Mouse (Mus musculus) liver, embryonic 15.5 days (tissue): Measurements from ENCODE around the gene Vwf. TPM values are rescaled to one million over a fixed set of nuclear protein-coding genes. Genes with fewer than 3 reads are reported as not detected.

Experiments
- ATAC-seq: fragments of 200-750 bp; cut with Nextera tagmentation; 2 replicates; pipeline ENCODE4 v1.8.0; 2017; ENCODE audit warnings: moderate number of reproducible peaks, mild to moderate bottlenecking, moderate library complexity; ENCODE audit not compliant: insufficient read depth
- H3K27ac ChIP-seq: fragments of 300-500 bp; sonication (generic); replicated peaks from 2 replicates; pipeline ENCODE4 v1.5.1; 2015; ENCODE audit warnings: mild to moderate bottlenecking, inconsistent platforms
- H3K27me3 ChIP-seq: fragments of 300-500 bp; sonication (generic); 2 replicates; pipeline ENCODE4 v1.6.1; 2015; ENCODE audit warnings: mild to moderate bottlenecking, inconsistent platforms
- H3K36me3 ChIP-seq: fragments of 300-500 bp; sonication (generic); replicated peaks from 2 replicates; pipeline ENCODE4 v1.6.1; 2015; ENCODE audit warnings: moderate library complexity, mild to moderate bottlenecking, inconsistent platforms
- H3K4me1 ChIP-seq: fragments of 300-500 bp; sonication (generic); replicated peaks from 2 replicates; pipeline ENCODE4 v1.6.1; 2015; ENCODE audit warnings: inconsistent platforms
- H3K4me2 ChIP-seq: fragments of 300-500 bp; sonication (generic); 2 replicates; pipeline ENCODE4 v1.6.1; 2015; ENCODE audit warnings: moderate library complexity, mild to moderate bottlenecking, inconsistent platforms
- H3K4me3 ChIP-seq: fragments of 300-500 bp; sonication (generic); replicated peaks from 2 replicates; pipeline ENCODE4 v1.5.1; 2015; ENCODE audit warnings: mild to moderate bottlenecking, inconsistent platforms
- H3K9ac ChIP-seq: fragments of 300-500 bp; sonication (generic); 2 replicates; pipeline ENCODE4 v1.6.1; 2015; ENCODE audit warnings: moderate library complexity, mild to moderate bottlenecking, inconsistent platforms
- H3K9me3 ChIP-seq: fragments of 300-500 bp; sonication (generic); replicated peaks from 2 replicates; pipeline ENCODE4 v1.6.1; 2016; ENCODE audit warnings: inconsistent platforms
- WGBS: fragments of 180-500 bp; shearing (Covaris S2); methylation state at CpG from one replicate; pipeline ENCODE4 v1.1.7; 2015; ENCODE audit warnings: mixed read lengths; ENCODE audit not compliant: insufficient replicate concordance; 5-methylcytosine and 5-hydroxymethylcytosine counted together
- polyA plus RNA-seq: library from polyadenylated mRNA; unstranded; fragments of >200 nt; fragmentation: Nextera tagmentation; extraction: Ambion mirVana; gene quantifications from 2 replicates; pipeline ENCODE4 v1.2.1, GENCODE M21; 2015

Gene Vwf
- polyA plus RNA-seq, 1 experiment from 2014 or later, result 8.5 TPM

GRCm38 (mm10) chr6:125600669-125601068 lies 54.1 kb downstream of the Vwf start:
- H3K4me2 ChIP-seq, result no peak overlapping the region
- no peak overlapping the region for H3K4me3 ChIP-seq
- H3K9me3 ChIP-seq, result no peaks in the 10 kb centered on the region
- no peak overlapping the region for H3K9ac ChIP-seq
- no peak overlapping the region for H3K27ac ChIP-seq
- no peaks in the 10 kb centered on the region for H3K36me3 ChIP-seq
- H3K27me3 ChIP-seq, result peaks cover 27% of the 10 kb centered on the region
- 68% methylated on average over 8 of the region's 8 CpGs for WGBS
- ATAC-seq, result no peak
- peaks cover 40% of the 10 kb centered on the region for H3K4me1 ChIP-seq

- 43% methylated on average over 4 of the region's 4 CpGs for WGBS
- Histone ChIP-seq H3K9ac (no peak overlapping the region), H3K9me3 (no peaks in the 10 kb centered on the region), H3K4me1 (peaks cover 35% of the 10 kb centered on the region), H3K27me3 (peaks cover 27% of the 10 kb centered on the region), H3K27ac (no peak overlapping the region), H3K36me3 (no peaks in the 10 kb centered on the region), H3K4me3 (no peak overlapping the region), H3K4me2 (no peak overlapping the region)
- no peak for ATAC-seq
These were observed 54.6 kb downstream of the Vwf start for GRCm38 (mm10) chr6:125601190-125601589.

GRCm38 (mm10) chr6:125601748-125602147 lies 55.2 kb downstream of the Vwf start:
- H3K9ac ChIP-seq, result no peak overlapping the region
- peaks cover 27% of the 10 kb centered on the region for H3K27me3 ChIP-seq
- 61% methylated on average over 5 of the region's 5 CpGs for WGBS
- H3K4me2 ChIP-seq, result no peak overlapping the region
- no peaks in the 10 kb centered on the region for H3K9me3 ChIP-seq
- no peaks in the 10 kb centered on the region for H3K36me3 ChIP-seq
- no peak overlapping the region for H3K4me3 ChIP-seq
- H3K4me1 ChIP-seq, result peaks cover 30% of the 10 kb centered on the region
- no peak for ATAC-seq
- H3K27ac ChIP-seq, result no peak overlapping the region

- Histone ChIP-seq H3K4me3 (no peak overlapping the region), H3K27me3 (peaks cover 27% of the 10 kb centered on the region), H3K36me3 (no peaks in the 10 kb centered on the region), H3K4me1 (peaks cover 23% of the 10 kb centered on the region), H3K9me3 (no peaks in the 10 kb centered on the region), H3K9ac (no peak overlapping the region), H3K27ac (no peak overlapping the region), H3K4me2 (no peak overlapping the region)
- ATAC-seq, result no peak
- 59% methylated on average over 5 of the region's 5 CpGs for WGBS
These were observed 55.8 kb downstream of the Vwf start for GRCm38 (mm10) chr6:125602354-125602753.

- Histone ChIP-seq H3K36me3 (no peaks in the 10 kb centered on the region), H3K27me3 (peaks cover 27% of the 10 kb centered on the region), H3K4me3 (no peak overlapping the region), H3K4me1 (peaks cover 19% of the 10 kb centered on the region), H3K4me2 (peak overlapping the region; percentile 48), H3K9ac (no peak overlapping the region), H3K27ac (no peak overlapping the region), H3K9me3 (no peaks in the 10 kb centered on the region)
- 3% methylated on average over 18 of the region's 18 CpGs for WGBS
- ATAC-seq, result 0 out of 2 replicates have a peak, but pooled peaks have one; percentile 10
These were observed 56.7 kb downstream of the Vwf start for GRCm38 (mm10) chr6:125603234-125603633.

GRCm38 (mm10) chr6:125603678-125604462 lies 57.3 kb downstream of the Vwf start:
- no peak for ATAC-seq
- WGBS, result 32% methylated on average over 26 of the region's 26 CpGs
- peaks cover 16% of the 10 kb centered on the region for H3K4me1 ChIP-seq
- H3K27me3 ChIP-seq, result peaks cover 27% of the 10 kb centered on the region
- H3K4me2 ChIP-seq, result peak overlapping the region; percentile 48
- no peak overlapping the region for H3K27ac ChIP-seq
- H3K9me3 ChIP-seq, result no peaks in the 10 kb centered on the region
- no peak overlapping the region for H3K4me3 ChIP-seq
- no peaks in the 10 kb centered on the region for H3K36me3 ChIP-seq
- H3K9ac ChIP-seq, result no peak overlapping the region

GRCm38 (mm10) chr6:125604463-125605191 lies 58.1 kb downstream of the Vwf start:
- Histone ChIP-seq H3K9ac (no peak overlapping the region), H3K4me2 (no peak overlapping the region), H3K36me3 (no peaks in the 10 kb centered on the region), H3K4me3 (no peak overlapping the region), H3K4me1 (peaks cover 16% of the 10 kb centered on the region), H3K27ac (no peak overlapping the region), H3K27me3 (peaks cover 27% of the 10 kb centered on the region), H3K9me3 (no peaks in the 10 kb centered on the region)
- ATAC-seq, result no peak
- 22% methylated on average over 9 of the region's 9 CpGs for WGBS

GRCm38 (mm10) chr6:125609025-125609424 lies 62.5 kb downstream of the Vwf start:
- WGBS, result 56% methylated on average over 6 of the region's 6 CpGs
- H3K4me1 ChIP-seq, result peaks cover 4% of the 10 kb centered on the region

GRCm38 (mm10) chr6:125617855-125618254 lies 71.3 kb downstream of the Vwf start:
- no peak overlapping the region for H3K9ac ChIP-seq
- no peak overlapping the region for H3K4me3 ChIP-seq
- H3K27me3 ChIP-seq, result no peaks in the 10 kb centered on the region
- 74% methylated on average over 1 of the region's 1 CpGs for WGBS
- no peak overlapping the region for H3K4me2 ChIP-seq
- no peaks in the 10 kb centered on the region for H3K4me1 ChIP-seq
- ATAC-seq, result no peak
- H3K9me3 ChIP-seq, result no peaks in the 10 kb centered on the region
- no peaks in the 10 kb centered on the region for H3K36me3 ChIP-seq
- no peak overlapping the region for H3K27ac ChIP-seq

More at GRCm38 (mm10) chr6:125609025-125609424, 62.5 kb downstream of the Vwf start:
- H3K4me3 ChIP-seq, result no peak overlapping the region
- no peak overlapping the region for H3K27ac ChIP-seq
- H3K27me3 ChIP-seq, result peaks cover 3% of the 10 kb centered on the region
- no peaks in the 10 kb centered on the region for H3K9me3 ChIP-seq
- no peak overlapping the region for H3K9ac ChIP-seq
- no peak overlapping the region for H3K4me2 ChIP-seq
- H3K36me3 ChIP-seq, result no peaks in the 10 kb centered on the region
- no peak for ATAC-seq

GRCm38 (mm10) chr6:125620764-125621163 lies 74.2 kb downstream of the Vwf start:
- Histone ChIP-seq H3K9ac (no peak overlapping the region), H3K4me2 (no peak overlapping the region)
- no peak for ATAC-seq

GRCm38 (mm10) chr6:125622434-125622833 lies 75.9 kb downstream of the Vwf start:
- H3K4me3 ChIP-seq, result no peak overlapping the region
- no peak for ATAC-seq
- no peaks in the 10 kb centered on the region for H3K27me3 ChIP-seq
- H3K9me3 ChIP-seq, result no peaks in the 10 kb centered on the region
- no peaks in the 10 kb centered on the region for H3K36me3 ChIP-seq
- H3K4me1 ChIP-seq, result no peaks in the 10 kb centered on the region
- H3K27ac ChIP-seq, result no peak overlapping the region
- 40% methylated on average over 2 of the region's 2 CpGs for WGBS
- no peak overlapping the region for H3K4me2 ChIP-seq
- no peak overlapping the region for H3K9ac ChIP-seq

More at GRCm38 (mm10) chr6:125620764-125621163, 74.2 kb downstream of the Vwf start:
- Histone ChIP-seq H3K27ac (no peak overlapping the region), H3K9me3 (no peaks in the 10 kb centered on the region), H3K4me1 (no peaks in the 10 kb centered on the region), H3K36me3 (no peaks in the 10 kb centered on the region), H3K27me3 (no peaks in the 10 kb centered on the region), H3K4me3 (no peak overlapping the region)
- WGBS, result 57% methylated on average over 6 of the region's 6 CpGs
